Mouse (Mus musculus): ENCODE data around the gene Ctnna3.

DNA sequence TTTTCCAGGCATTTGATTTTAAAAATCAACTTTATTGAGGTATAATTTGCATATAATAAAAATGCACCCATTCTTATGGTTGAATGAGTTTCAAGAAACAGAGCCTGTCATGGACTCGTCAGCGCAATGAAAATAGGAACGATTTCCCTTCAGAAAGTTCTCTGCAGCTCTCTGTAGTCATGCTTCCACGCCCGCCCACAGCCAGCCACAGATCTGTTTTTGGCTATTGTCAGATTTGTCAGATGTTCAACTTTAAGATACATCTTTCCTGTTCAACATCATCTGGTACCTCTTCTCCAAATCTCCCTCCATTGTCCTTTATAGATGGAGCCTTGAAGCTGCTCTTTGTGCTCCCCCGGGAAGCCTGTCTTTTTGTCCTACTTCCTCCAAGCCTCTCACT, 280.3 kb downstream of the Ctnna3 start:
- TF ChIP-seq CTCF (IDR thresholded peaks at IDR 0.05; ENCODE audit: low read depth) (no peak), EP300 (IDR thresholded peaks at IDR 0.05; ENCODE audit: low read depth) (no peak)

All from liver, postnatal 0 days (tissue).